Mouse (Mus musculus): ENCODE measurements around the gene Sertad4. TPM values are rescaled to one million over a fixed set of nuclear protein-coding genes. Genes with fewer than 3 reads are reported as not detected.

Sertad4 gene
- 1 to 10 TPM; 5.3 to 9.9 (median 6.5) TPM for total RNA-seq (2022)

- peak; percentile 38 for DNase-seq
Observed at GRCm38 (mm10) chr1:192855474-192856230, at the start of gene Sertad4. Gene Sertad4, minus strand, starts transcription at chr1:192855756.

- no peak for DNase-seq
Observed at GRCm38 (mm10) chr1:192901516-192901915, 46.0 kb upstream of the Sertad4 start.

DNA sequence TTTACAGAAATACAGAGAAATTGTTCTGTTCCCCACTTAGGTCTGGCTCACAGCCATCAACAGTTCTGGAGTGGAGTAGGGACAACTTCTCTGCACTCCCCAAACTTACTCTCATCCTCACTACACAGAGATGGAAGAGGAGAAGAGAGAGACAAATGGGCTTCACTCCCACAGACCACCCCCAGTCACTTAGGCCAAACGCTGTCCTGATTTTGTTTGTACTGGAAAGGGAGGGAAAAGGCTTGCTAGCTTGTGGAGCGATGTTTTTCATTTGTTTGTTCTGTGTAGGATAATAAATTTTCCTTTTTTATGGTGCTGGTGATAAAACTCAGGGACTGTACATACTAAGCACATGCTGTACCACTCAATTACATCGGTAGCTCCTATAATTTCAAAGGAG lies 45.4 kb upstream of the Sertad4 start:
- DNase-seq = no peak

- no peak for DNase-seq
Observed at GRCm38 (mm10) chr1:192898742-192899141, 43.2 kb upstream of the Sertad4 start.

DNA sequence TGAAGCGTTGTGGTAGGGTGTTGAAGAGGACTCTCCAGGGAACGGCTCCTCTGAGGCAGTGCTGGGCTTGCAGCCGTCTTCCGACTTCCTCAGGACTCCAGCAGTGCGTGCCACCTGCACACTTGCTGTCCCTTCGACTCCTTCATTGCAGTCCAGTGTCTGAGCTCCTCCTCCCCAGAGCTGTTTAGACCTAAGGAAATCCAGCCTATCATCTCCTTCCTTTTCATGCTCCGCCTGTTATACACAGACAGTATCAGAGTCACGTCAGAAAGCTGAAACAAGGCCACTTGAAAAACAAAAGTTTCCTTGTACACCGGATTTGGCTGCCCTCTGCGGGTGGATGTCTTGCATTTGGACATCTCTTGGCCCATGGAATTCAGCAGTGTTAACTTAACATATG lies 41.7 kb upstream of the Sertad4 start:
- no peak for DNase-seq

DNA sequence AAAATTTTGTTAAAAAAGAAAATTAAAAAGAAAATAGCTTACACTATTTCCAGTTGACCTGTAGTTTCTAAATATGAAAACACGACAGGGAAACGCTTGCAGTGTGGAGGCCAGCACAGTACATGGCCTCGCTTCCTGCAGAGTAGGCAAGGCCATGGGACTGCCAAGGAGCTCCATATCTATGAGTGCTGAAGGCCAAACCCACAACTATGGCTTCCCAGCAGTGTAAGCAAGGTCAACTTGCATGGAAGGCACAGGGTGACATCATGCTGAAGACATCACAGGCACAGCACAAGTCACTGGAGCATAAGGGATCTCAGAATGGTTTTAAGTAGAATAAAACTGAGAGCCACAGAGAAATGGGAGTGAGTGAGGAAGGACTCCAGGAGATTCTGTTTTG lies 40.5 kb upstream of the Sertad4 start:
- peak; percentile 80 for DNase-seq

DNA sequence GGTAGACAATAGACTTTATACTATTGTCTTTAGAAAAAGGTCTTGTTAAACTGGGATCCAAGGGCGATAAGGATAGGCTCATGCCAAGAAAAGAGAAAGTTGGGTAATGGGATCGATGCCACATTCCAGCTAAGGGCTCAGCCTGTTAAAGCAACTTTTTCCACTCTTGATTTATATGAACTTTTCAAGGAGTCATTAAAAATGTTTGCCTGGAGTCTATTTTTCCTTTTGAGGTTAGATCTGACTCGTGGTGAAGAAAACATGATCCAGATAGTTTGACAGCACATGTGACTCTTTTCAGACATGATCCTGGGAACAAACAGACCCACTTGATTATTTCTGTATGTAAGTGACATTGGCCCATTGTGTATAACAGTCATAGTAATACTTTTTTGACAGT lies 35.2 kb upstream of the Sertad4 start:
- no peak for DNase-seq

DNA sequence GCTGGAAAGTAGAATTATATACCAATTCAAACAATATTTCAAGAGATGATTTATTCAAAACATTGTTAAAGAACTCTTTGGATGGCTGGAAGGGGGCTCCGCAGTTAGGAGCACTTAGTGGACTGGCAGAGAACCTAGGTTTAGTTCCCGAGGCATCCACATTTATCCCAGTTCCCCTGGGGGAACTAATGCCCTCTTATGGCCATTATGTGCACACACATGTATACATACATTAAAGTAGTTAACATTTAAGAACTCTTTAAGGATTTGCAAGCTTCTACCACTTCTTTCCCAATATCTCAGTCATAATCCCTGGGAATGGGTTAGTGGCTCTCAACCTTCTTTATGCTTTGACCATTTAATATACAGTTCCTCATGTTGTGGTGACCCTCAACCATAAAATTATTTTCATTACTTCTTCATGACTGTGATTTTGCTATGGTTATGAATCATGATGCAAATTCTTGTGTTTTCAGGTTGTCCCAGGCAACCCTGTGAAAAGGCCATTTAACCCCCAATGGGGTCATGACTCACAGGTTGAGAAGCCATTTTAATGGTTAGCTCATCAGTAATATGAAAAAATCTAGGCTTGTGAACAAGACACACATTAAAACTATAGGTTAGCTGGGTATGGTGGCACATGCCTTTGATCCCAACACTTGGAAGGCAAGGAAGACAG lies 27.2 kb upstream of the Sertad4 start:
- no peak for DNase-seq

GRCm38 (mm10) chr1:192880130-192880529 lies 24.6 kb upstream of the Sertad4 start:
- no peak for DNase-seq

- peak; percentile 45 for DNase-seq
Observed at GRCm38 (mm10) chr1:192879086-192879580, 23.6 kb upstream of the Sertad4 start.

DNA sequence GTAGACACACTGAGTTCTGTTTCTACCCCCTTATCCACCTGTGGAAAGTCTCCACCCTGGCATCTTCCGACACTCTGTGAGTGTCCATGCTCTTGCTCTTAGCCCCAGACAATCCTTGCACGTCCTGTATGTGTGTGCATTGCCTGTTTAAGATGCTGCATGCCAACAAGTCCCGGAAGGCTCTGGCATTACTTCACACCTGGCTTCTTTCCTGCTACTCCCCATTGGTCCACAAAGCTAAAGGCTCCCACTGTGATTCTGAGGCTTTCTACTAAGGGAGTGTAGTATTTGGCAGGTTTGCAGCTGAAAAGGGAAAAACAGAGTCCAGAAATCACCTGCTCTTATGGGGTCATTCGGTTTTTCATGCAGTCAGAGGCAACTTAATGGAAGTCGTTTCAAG lies 17.3 kb upstream of the Sertad4 start:
- no peak for DNase-seq

GRCm38 (mm10) chr1:192869761-192870160 lies 14.2 kb upstream of the Sertad4 start:
- DNase-seq = no peak

- no peak for DNase-seq
Observed at GRCm38 (mm10) chr1:192864440-192864839, 8.9 kb upstream of the Sertad4 start.

- DNase-seq = no peak
Observed at GRCm38 (mm10) chr1:192861305-192861960, 5.9 kb upstream of the Sertad4 start.

- DNase-seq = no peak
Observed at GRCm38 (mm10) chr1:192860273-192860672, 4.7 kb upstream of the Sertad4 start.

GRCm38 (mm10) chr1:192857582-192857981 lies 2.0 kb upstream of the Sertad4 start:
- DNase-seq = no peak

DNA sequence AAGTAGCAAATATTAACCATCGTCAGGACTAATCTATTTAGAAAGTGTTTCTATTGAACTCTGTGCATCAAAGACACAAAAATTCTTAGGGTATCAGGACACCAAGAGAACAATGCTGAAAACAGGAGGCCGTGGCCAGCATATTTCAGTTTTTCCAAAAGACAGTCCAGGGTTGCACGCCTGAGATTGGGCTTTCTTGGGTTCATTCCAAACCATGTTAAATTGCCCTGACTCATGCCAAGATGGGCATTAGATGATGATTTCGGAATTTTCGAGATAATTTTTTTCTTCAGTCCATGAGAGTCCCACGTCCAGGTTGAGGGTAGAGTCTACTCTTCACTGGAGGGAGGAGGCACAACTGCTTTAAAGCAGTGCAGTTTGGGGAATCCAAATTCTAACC lies 1.4 kb upstream of the Sertad4 start:
- DNase-seq = no peak

DNA sequence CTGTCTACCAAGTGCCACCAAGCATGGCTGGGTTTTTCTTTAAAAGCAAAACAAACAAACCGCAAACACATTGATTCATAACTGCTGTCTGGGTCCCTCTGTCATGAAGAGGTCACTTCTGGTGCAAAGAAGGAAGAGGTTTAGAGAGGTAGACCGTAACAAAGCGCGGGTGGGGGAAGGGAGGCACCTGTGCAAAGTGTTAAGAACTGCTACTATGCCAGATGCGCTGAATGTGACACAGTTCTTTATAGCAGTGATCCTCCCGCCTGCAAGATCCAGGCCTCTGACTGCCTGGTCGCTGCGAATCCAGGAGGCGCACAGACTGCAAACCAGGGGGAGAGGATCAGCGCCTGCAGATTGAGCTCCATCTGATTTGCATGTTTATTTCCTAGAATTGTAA lies 855 bp upstream of the Sertad4 start:
- no peak for DNase-seq

DNA sequence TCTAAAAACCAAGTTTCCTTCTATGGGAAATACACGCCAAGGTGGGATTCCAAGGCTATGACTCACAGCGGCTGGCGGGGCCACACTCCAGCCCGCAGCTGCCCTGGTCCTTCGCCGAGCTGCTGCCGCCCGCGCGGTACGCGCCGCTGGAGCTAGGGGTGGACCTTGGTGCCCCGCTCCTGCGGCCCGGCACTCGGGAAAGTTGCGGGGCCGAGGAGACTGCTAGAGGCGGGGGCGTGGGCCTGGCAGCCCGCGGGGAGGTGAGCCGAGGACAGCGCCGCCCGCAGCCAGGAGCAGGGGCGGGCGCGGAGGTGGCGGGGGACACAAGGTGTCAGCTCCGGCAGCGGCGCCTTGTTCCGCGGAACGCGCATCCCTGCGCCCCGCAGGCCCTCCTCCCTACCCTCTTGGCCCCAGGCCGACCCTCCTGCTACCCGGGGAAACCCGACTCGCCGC lies 711 bp downstream of the Sertad4 start:
- DNase-seq = peak; percentile 40

DNA sequence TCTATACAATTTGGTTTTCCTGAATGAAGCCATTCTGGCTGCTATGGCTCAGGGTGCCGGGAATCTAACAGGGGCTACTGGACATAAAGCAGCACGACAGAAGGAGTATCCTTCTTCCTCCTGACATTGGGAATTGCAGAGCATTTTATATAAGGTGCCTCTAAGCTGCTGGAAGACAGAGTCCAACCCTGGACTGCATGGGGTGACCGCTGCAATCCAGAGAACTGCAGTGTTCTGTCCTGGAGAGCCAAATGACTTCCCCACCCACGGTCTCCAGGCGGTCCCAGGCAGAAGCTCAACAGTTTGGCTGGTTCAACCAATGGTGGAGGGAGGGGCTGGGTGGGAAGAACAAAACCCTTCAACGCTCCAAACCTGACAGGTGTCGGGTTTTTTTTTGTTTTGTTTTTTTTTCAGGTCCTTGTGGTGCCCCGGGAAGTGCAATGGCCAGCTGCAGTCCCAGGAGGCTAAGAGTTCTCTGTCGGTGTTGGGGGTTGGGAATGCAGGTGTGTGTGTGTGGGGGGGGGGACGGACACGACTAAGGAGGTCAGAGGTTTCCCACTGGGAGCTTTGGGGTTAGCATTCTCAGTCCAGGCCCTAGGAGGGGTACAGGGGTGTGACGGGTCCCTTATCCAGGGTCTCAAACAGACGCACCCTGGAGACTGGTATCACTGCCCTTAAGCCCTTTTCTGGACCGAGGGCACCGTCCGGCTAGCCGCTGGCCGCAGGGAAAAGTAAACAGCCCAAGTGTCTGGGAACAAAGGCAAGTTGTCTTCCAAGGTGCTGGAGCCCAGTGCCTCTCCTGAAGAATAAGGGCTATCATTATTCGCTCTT lies 1.4 kb downstream of the Sertad4 start:
- DNase-seq = no peak

DNA sequence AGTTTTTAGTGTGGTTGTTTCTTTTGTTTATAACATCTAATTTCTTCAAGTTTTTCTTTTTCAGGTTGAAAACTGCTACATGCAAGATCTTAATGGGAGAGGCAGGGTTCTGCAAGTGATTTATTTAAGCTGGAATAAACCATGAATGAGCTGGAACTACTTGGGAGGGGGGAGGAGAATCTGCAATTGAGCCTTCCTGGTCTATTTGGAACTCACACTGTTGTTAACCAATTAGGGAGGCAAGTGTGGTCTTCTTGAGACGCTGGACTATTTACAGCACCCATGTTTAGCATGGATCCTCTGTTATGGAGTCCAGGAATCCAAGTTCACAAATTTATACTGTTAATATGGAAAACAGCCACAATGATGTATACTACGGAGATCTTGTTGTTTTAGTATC lies 2.1 kb downstream of the Sertad4 start:
- no peak for DNase-seq

GRCm38 (mm10) chr1:192852047-192852446 lies 3.5 kb downstream of the Sertad4 start:
- no peak for DNase-seq

All from adrenal gland, adult 8-10 months (tissue).